Mouse (Mus musculus): ENCODE data around the gene Zfp235. TPM values are rescaled to one million over a fixed set of nuclear protein-coding genes. Genes with fewer than 3 reads are reported as not detected.

Gene Zfp235
- 5.8 and 6.0 TPM in 2 replicates for polyA plus RNA-seq (2011; ENCODE audit: insufficient read length, low read depth, missing spikeins)

- no peaks in the 10 kb centered on the region for H3K4me1 ChIP-seq (ENCODE audit: control insufficient read depth, insufficient read depth, low read length)
- H3K27ac ChIP-seq (ENCODE audit: insufficient read depth, low read length), result no peak within 1 kb of the TSS
- TF ChIP-seq CTCF (IDR thresholded peaks at IDR 0.05; ENCODE audit: borderline replicate concordance, insufficient read depth, low read length) (no peak), POLR2A (IDR thresholded peaks at IDR 0.05; ENCODE audit: low read depth, low read length) (peak; percentile 94)
- H3K4me3 ChIP-seq (ENCODE audit: insufficient read depth, low read length), result peak within 1 kb of the TSS; percentile 76
Measured at GRCm38 (mm10) chr7:24133996-24134828, at the start of gene Zfp235. TSS of gene Zfp235 (plus strand) at chr7:24134169.

DNA sequence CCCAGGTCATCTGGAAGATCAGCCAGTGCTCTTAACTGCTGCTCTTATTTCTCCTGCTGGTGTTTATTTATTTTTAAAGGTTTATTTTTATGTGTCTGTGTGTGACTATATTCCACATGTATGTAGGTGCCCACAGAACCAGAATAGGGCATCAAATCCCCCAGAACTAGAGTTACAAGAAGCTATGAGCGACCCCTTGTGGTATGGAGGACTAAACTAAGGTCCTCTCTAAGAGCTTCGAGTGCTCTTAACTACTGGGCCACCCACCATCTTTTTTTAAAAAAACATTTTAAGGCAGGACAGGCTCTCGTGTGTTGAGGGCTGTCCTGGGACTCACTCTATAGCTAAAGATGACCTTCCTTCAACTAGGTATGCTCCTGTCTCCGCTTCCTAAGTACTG, 47.1 kb upstream of the Zfp235 start:
- Histone ChIP-seq H3K4me3 (ENCODE audit: insufficient read depth, low read length) (no peak overlapping the region), H3K27ac (ENCODE audit: insufficient read depth, low read length) (no peak overlapping the region), H3K4me1 (ENCODE audit: control insufficient read depth, insufficient read depth, low read length) (peaks cover 2% of the 10 kb centered on the region; the same call in 1 of the 2 replicates)
- TF ChIP-seq CTCF (IDR thresholded peaks at IDR 0.05; ENCODE audit: borderline replicate concordance, insufficient read depth, low read length), result no peak
- TF ChIP-seq POLR2A (IDR thresholded peaks at IDR 0.05; ENCODE audit: low read depth, low read length), result no peak

GRCm38 (mm10) chr7:24087485-24088125, 46.4 kb upstream of the Zfp235 start:
- Histone ChIP-seq H3K4me3 (ENCODE audit: insufficient read depth, low read length) (no peak overlapping the region), H3K4me1 (ENCODE audit: control insufficient read depth, insufficient read depth, low read length) (peaks cover 2% of the 10 kb centered on the region; the same call in 1 of the 2 replicates), H3K27ac (ENCODE audit: insufficient read depth, low read length) (no peak overlapping the region)
- TF ChIP-seq POLR2A (IDR thresholded peaks at IDR 0.05; ENCODE audit: low read depth, low read length) (no peak), CTCF (IDR thresholded peaks at IDR 0.05; ENCODE audit: borderline replicate concordance, insufficient read depth, low read length) (no peak)

DNA sequence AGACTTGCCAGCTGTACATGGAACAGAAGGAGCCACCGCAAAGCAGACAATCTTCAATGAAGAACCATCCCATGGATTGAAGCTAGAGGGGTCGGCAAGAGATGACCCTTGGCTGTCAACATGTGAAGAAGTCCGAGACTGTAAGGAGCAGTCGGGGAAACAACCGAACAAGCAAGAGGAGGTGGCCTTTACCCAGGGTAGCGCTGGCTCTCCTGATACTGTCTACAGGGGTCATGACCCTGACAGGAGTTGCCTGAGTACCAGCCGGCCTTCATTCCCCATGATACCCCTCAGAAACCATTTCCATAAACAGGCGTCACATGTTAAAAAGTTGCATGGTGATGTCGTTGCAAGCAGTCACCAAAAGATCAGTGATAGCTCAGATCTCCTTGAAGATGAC, 29.6 kb upstream of the Zfp235 start:
- Histone ChIP-seq H3K4me3 (ENCODE audit: insufficient read depth, low read length) (no peak overlapping the region), H3K27ac (ENCODE audit: insufficient read depth, low read length) (no peak overlapping the region), H3K4me1 (ENCODE audit: control insufficient read depth, insufficient read depth, low read length) (no peaks in the 10 kb centered on the region)
- TF ChIP-seq POLR2A (IDR thresholded peaks at IDR 0.05; ENCODE audit: low read depth, low read length) (no peak), CTCF (IDR thresholded peaks at IDR 0.05; ENCODE audit: borderline replicate concordance, insufficient read depth, low read length) (no peak)

- Histone ChIP-seq H3K4me3 (ENCODE audit: insufficient read depth, low read length) (no peak overlapping the region), H3K27ac (ENCODE audit: insufficient read depth, low read length) (no peak overlapping the region), H3K4me1 (ENCODE audit: control insufficient read depth, insufficient read depth, low read length) (no peaks in the 10 kb centered on the region)
- no peak for TF ChIP-seq POLR2A (IDR thresholded peaks at IDR 0.05; ENCODE audit: low read depth, low read length)
- no peak for TF ChIP-seq CTCF (IDR thresholded peaks at IDR 0.05; ENCODE audit: borderline replicate concordance, insufficient read depth, low read length)
Measured at GRCm38 (mm10) chr7:24105144-24105703, 28.7 kb upstream of the Zfp235 start.

DNA sequence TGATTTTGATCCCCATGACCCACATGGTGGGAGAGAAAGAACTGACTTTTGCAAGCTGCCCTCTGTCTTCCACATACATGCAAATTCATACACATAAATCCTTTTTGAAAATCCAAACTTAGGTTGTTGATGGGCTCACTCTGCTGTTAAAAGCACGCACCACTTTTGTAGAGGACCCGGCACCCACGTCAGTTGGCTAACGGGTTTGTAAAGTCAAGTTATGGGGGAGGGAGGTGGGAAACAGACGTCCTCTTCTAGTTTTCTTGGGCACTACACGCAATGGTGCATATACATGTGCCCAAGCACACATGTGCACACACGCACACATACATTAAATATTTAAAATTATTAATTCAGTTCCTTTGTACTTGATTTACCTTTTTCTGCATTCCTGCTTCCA, 23.1 kb upstream of the Zfp235 start:
- H3K27ac ChIP-seq (ENCODE audit: insufficient read depth, low read length), result no peak overlapping the region
- H3K4me3 ChIP-seq (ENCODE audit: insufficient read depth, low read length), result no peak overlapping the region
- H3K4me1 ChIP-seq (ENCODE audit: control insufficient read depth, insufficient read depth, low read length), result no peaks in the 10 kb centered on the region
- TF ChIP-seq CTCF (IDR thresholded peaks at IDR 0.05; ENCODE audit: borderline replicate concordance, insufficient read depth, low read length) (no peak), POLR2A (IDR thresholded peaks at IDR 0.05; ENCODE audit: low read depth, low read length) (no peak)

DNA sequence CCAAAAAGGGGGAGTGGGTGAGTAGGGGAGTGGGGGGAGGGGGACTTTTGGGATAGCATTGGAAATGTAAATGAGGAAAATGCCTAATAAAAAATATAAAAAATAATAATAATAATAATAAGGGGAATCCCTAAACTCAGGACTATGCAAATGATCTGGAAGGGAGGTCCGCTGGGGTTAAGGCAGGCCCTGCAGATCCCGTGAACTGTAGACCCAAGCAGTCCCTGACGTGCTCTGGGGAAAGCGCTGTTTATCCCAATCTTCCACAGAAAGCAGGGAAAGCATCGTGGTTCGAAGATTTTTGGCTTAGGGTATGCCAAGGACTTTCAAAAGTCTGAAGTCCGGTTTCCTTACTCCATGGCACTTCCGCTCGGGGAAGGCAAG, 22.2 kb upstream of the Zfp235 start:
- Histone ChIP-seq H3K27ac (ENCODE audit: insufficient read depth, low read length) (peak overlapping the region; percentile 63; the same call in 1 of the 2 replicates), H3K4me3 (ENCODE audit: insufficient read depth, low read length) (peak overlapping the region; percentile 56), H3K4me1 (ENCODE audit: control insufficient read depth, insufficient read depth, low read length) (no peaks in the 10 kb centered on the region)
- no peak for TF ChIP-seq CTCF (IDR thresholded peaks at IDR 0.05; ENCODE audit: borderline replicate concordance, insufficient read depth, low read length)
- TF ChIP-seq POLR2A (IDR thresholded peaks at IDR 0.05; ENCODE audit: low read depth, low read length), result peak; percentile 51; the same call in 1 of the 2 replicates

DNA sequence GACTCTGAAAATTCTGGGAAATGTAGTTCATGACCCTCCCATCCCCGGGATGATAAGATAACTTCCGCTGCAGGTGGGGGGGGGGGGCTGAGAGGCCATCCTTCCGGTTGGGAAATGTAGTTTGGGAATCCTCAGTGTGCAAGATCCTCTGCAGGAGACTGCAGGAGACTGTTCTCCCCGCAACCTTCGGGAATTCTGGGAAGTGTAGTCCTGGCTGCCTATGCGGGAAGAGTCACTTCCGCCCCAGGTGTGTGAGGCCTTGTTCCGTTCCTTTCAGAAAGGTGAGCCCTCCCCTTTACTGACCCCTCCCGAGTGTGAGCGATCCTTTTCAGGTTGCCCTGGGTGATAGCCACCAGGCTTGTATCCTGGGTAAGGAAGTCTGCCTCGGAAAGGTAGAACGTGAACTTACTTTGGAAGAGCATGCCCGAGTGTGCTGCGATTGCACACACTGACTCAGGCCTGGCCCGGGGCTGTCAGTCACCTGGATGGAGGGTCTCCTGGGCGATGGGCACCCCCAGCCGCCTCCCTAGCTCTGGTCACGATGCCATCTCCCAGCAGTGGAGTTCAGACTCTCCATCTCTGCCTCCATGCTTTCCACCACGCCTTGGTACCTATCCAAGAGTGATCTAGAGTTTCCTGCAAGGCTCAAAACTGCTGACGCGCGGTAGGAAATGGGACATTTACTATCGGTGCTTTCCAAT, 21.7 kb upstream of the Zfp235 start, which contains the start of gene Zfp112:
TSS of gene Zfp112 (plus strand) at position 159 of the 701 bp plus-strand sequence.
- Histone ChIP-seq H3K4me1 (ENCODE audit: control insufficient read depth, insufficient read depth, low read length) (no peaks in the 10 kb centered on the region), H3K27ac (ENCODE audit: insufficient read depth, low read length) (peak within 1 kb of the TSS; percentile 63), H3K4me3 (ENCODE audit: insufficient read depth, low read length) (peak within 1 kb of the TSS; percentile 56)
- TF ChIP-seq CTCF (IDR thresholded peaks at IDR 0.05; ENCODE audit: borderline replicate concordance, insufficient read depth, low read length) (no peak), POLR2A (IDR thresholded peaks at IDR 0.05; ENCODE audit: low read depth, low read length) (peak; percentile 11)

DNA sequence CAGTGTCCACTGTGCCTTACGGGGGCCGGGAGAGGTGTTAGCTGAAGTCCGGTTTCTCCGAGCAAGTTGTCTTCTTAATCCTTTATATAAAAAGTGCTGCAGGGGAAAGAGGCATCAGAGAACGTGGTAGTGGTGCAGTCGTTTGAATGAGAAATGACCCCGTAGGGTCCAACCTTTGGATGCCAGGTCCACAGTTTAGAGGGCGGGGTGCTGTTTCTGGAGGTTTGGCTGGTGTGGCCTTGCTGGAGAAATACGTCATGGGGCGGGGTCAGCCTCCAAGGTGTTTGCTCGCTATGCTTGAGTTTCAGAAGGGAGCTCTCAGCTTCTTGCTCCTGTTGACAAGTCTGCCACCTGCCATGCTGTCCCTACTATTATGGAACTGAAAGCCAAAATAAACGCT, 21.0 kb upstream of the Zfp235 start:
- peak overlapping the region; percentile 56 for H3K4me3 ChIP-seq (ENCODE audit: insufficient read depth, low read length)
- no peak overlapping the region for H3K27ac ChIP-seq (ENCODE audit: insufficient read depth, low read length)
- no peaks in the 10 kb centered on the region for H3K4me1 ChIP-seq (ENCODE audit: control insufficient read depth, insufficient read depth, low read length)
- TF ChIP-seq POLR2A (IDR thresholded peaks at IDR 0.05; ENCODE audit: low read depth, low read length) (0 out of 2 replicates have a peak, but pooled peaks have one; percentile 13), CTCF (IDR thresholded peaks at IDR 0.05; ENCODE audit: borderline replicate concordance, insufficient read depth, low read length) (no peak)

Measured in embryonic fibroblast, embryonic 13.5 days (primary cell).